ENCODE assay signal across 8 mouse cellular contexts in the genomic region with DNA sequence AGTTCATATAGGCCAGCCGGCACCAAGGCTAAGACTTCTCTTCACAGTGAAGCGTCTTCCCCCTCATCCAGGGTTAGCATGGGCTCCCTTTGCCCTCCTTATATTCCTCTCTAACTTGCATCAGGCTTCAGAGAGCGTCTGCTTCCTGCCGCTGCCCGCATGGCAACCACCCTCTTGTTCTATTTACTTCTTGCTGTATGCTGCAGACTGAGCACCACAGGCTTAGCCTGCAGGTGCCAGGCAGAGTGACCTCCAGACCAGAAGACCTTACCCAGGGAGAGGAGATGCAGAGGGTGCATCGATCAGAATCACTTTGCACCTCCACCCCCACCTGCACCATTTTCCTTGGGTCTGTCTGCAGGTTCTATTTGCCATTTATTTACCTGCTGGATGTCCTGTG. TPM values are rescaled to one million over a fixed set of nuclear protein-coding genes. Genes with fewer than 3 reads are reported as not detected.
DNase-seq lines count a peak whose midpoint lies in the region; ATAC-seq and TF ChIP-seq lines count a peak whose summit lies in the region.

No protein-coding gene starts in this region.

- no peaks in the 10 kb centered on the region for H3K9me3 ChIP-seq in lung, embryonic 14.5 days (ENCODE audit: low read depth, low read length)
- H3K9me3 ChIP-seq in embryonic facial prominence, embryonic 12.5 days = no peaks in the 10 kb centered on the region
- H3K9me3 ChIP-seq in limb, embryonic 10.5 days (replicated peaks) = no peaks in the 10 kb centered on the region

- H3K9ac ChIP-seq in lung, embryonic 14.5 days = peak overlapping the region; percentile 72
- H3K9ac ChIP-seq in embryonic facial prominence, embryonic 12.5 days = peak overlapping the region; percentile 85

- peak overlapping the region; percentile 95 for H3K4me2 ChIP-seq in lung, embryonic 14.5 days
- peak overlapping the region; percentile 61 for H3K4me2 ChIP-seq in embryonic facial prominence, embryonic 12.5 days (replicated peaks)

- peaks cover 14% of the 10 kb centered on the region for H3K4me1 ChIP-seq in lung, embryonic 14.5 days (ENCODE audit: insufficient read depth)
- peaks cover 31% of the 10 kb centered on the region for H3K4me1 ChIP-seq in embryonic facial prominence, embryonic 12.5 days
- peaks cover 43% of the 10 kb centered on the region for H3K4me1 ChIP-seq in limb, embryonic 10.5 days

- H3K27ac ChIP-seq in lung, embryonic 14.5 days (ENCODE audit: low read depth) = no peak overlapping the region
- H3K27ac ChIP-seq in embryonic facial prominence, embryonic 12.5 days = no peak overlapping the region
- H3K27ac ChIP-seq in limb, embryonic 10.5 days = peak overlapping the region; percentile 95; the same call in 1 of the 2 replicates

- no peak for TF ChIP-seq CTCF in lung, embryonic 14.5 days (IDR thresholded peaks at IDR 0.05; ENCODE audit: low read depth)

- no peaks in the 10 kb centered on the region for H3K27me3 ChIP-seq in lung, embryonic 14.5 days (ENCODE audit: insufficient read depth, low read length)
- no peaks in the 10 kb centered on the region for H3K27me3 ChIP-seq in embryonic facial prominence, embryonic 12.5 days
- no peaks in the 10 kb centered on the region for H3K27me3 ChIP-seq in limb, embryonic 10.5 days (ENCODE audit: low read depth, poor library complexity, severe bottlenecking)

- peaks cover 29% of the 10 kb centered on the region for H3K36me3 ChIP-seq in lung, embryonic 14.5 days (ENCODE audit: insufficient read depth)
- peaks cover 29% of the 10 kb centered on the region for H3K36me3 ChIP-seq in embryonic facial prominence, embryonic 12.5 days
- H3K36me3 ChIP-seq in limb, embryonic 10.5 days = peaks cover 44% of the 10 kb centered on the region

- 4% methylated on average over 6 of the region's 6 CpGs for WGBS in lung, embryonic 14.5 days
- 18% methylated on average over 6 of the region's 6 CpGs for WGBS in embryonic facial prominence, embryonic 12.5 days
- WGBS in limb, embryonic 10.5 days = 22% methylated on average over 6 of the region's 6 CpGs

- DNase-seq in lung, embryonic 14.5 days = peak; percentile 10
- DNase-seq in lung, adult 18-20 months = no peak
- no peak for DNase-seq in limb, embryonic 10.5 days (ENCODE audit: low spot score)
- peak; percentile 13 for DNase-seq in retina, postnatal 1 day
- no peak for DNase-seq in frontal cortex, postnatal 36 days (ENCODE audit: low spot score in 2 of 2)
- DNase-seq in spleen, postnatal 4 days (ENCODE audit: low spot score in 2 of 2) = no peak

- peak overlapping the region; percentile 85 for H3K4me3 ChIP-seq in lung, embryonic 14.5 days (ENCODE audit: low read depth, low read length)
- H3K4me3 ChIP-seq in embryonic facial prominence, embryonic 12.5 days = peak overlapping the region; percentile 94
- peak overlapping the region; percentile 99 for H3K4me3 ChIP-seq in limb, embryonic 10.5 days

- ATAC-seq in lung, embryonic 14.5 days (ENCODE audit: insufficient read depth) = no peak
- ATAC-seq in embryonic facial prominence, embryonic 12.5 days (ENCODE audit: insufficient number of reproducible peaks, insufficient read depth, low FRiP score, low TSS enrichment) = no peak
- ATAC-seq in inflammation-experienced regulatory T-cells, adult 6 months = no peak

RNA-seq across cellular contexts. Expression of a gene that starts 1.2 kb away (rescaled TPM):
- 22.5 and 25.0 TPM in 2 replicates for polyA plus RNA-seq in lung, embryonic 14.5 days (2014; fragmentation: Nextera tagmentation; extraction: Ambion mirVana)
- polyA plus RNA-seq in embryonic facial prominence, embryonic 12.5 days (2016; fragmentation: Nextera tagmentation; extraction: Ambion mirVana) = 5.5 and 6.0 TPM in 2 replicates
- polyA plus RNA-seq in limb, embryonic 10.5 days (2016; fragmentation: Nextera tagmentation; extraction: Ambion mirVana) = 9.8 and 10.1 TPM in 2 replicates
- polyA plus RNA-seq in inflammation-experienced regulatory T-cells, adult 6 months (2017; shearing (Covaris generic)) = 1 to 10 TPM; 2.3 to 6.0 (median 4.0) TPM

RNA-seq across cellular contexts. Expression of a gene that starts 55.0 kb away (rescaled TPM):
- polyA plus RNA-seq in lung, embryonic 14.5 days (2014; fragmentation: Nextera tagmentation; extraction: Ambion mirVana) = not detected in 2 replicates
- polyA plus RNA-seq in embryonic facial prominence, embryonic 12.5 days (2016; fragmentation: Nextera tagmentation; extraction: Ambion mirVana) = 0.40 and 0.76 TPM in 2 replicates
- 0.15 TPM in 2 replicates for polyA plus RNA-seq in limb, embryonic 10.5 days (2016; fragmentation: Nextera tagmentation; extraction: Ambion mirVana)
- under 1 TPM in 1 of 3 experiments, not detected in 2; 0.82 TPM for polyA plus RNA-seq in inflammation-experienced regulatory T-cells, adult 6 months (2017; shearing (Covaris generic))

Comparison
In these comparisons a context has a peak if more than half of its experiments do, and no peak if none do; other contexts are left out.
1. DNase-seq: peak in lung, embryonic 14.5 days (single experiment) and retina, postnatal 1 day (single experiment); none in lung, adult 18-20 months (0 of 2), limb, embryonic 10.5 days (single experiment), frontal cortex, postnatal 36 days (0 of 2) and spleen, postnatal 4 days (0 of 2).
2. Peak in every context shown above with its lines, with median percentiles within 50 percentile points of each other: H3K4me3 ChIP-seq.